In the genomic region with DNA sequence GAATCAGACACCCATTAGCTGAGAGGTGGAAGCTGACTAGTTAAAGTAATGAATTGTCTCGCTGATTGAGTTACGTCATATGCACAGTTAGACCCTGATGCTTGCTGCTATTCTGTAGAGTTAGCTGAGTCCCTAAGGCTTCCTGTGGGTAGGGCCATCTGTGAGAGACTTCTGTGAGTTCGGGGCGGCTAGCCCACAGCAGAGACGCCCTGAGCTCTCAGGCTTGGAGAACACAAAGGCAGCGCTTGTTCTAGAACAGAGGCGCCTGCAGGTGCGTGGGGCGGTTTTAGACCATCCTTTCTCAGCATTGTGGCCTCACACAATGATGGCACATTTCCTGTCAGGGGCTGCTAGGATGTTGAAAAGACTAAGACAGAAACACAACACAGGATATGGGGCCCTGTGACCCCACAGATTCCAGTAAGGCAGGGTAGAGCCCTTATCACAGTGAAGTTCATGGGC, we compare ENCODE assay signal across 11 mouse cellular contexts.
DNase-seq lines count a peak whose midpoint lies in the region; TF ChIP-seq lines count a peak whose summit lies in the region.
"Had no signal": no experiment of that assay in that cellular context is flagged by ENCODE, and none has a peak within 500 bp of the region (broad histone marks: within the 10 kb centered on the region; RNA-seq: fewer than 3 reads in every experiment).

No protein-coding gene starts in this region.

- 13% methylated on average over 9 of the region's 9 CpGs for WGBS in bone marrow, adult 2 months
- 8% methylated on average over 9 of the region's 9 CpGs for WGBS in thymus, adult 2 months

- no peak for TF ChIP-seq POLR2A in bone marrow, adult 2 months (IDR thresholded peaks at IDR 0.05; ENCODE audit: borderline replicate concordance, control insufficient read depth, low read depth, low read length)
- TF ChIP-seq POLR2A in thymus, adult 2 months (IDR thresholded peaks at IDR 0.05; ENCODE audit: control insufficient read depth, extremely low read depth, insufficient read depth, low read length, poor library complexity) = no peak

- peaks cover 4% of the 10 kb centered on the region; the same call in 1 of the 2 replicates for H3K4me1 ChIP-seq in bone marrow, adult 2 months (ENCODE audit: control insufficient read depth, insufficient read depth, low read length)
- H3K4me1 ChIP-seq in thymus, adult 2 months (replicated peaks; ENCODE audit: control insufficient read depth, insufficient read depth, low read length) = peaks cover 74% of the 10 kb centered on the region

- DNase-seq in layer of hippocampus, adult 2 months (ENCODE audit: low spot score in 2 of 2) = peak; percentile 20 to 38
- no peak for DNase-seq in layer of hippocampus, adult 9-10 months (ENCODE audit: low spot score)
- peak; percentile 17 for DNase-seq in lung, postnatal 14 days
- DNase-seq in thymus, adult 2 months = peak; percentile 91
- DNase-seq in testis, postnatal 10 days (ENCODE audit: low spot score) = no peak
- DNase-seq in kidney, postnatal 25 days = no peak
- DNase-seq in gastrocnemius, adult 8-10 months (ENCODE audit: low spot score in 2 of 2) = no peak
- DNase-seq: cerebellum, adult 11-12 months had no signal

- TF ChIP-seq CTCF in layer of hippocampus, adult 2 months (conservative IDR thresholded peaks at IDR 0.05) = no peak
- no peak for TF ChIP-seq CTCF in bone marrow, adult 2 months (IDR thresholded peaks at IDR 0.05; ENCODE audit: control insufficient read depth, insufficient read depth, low read length)
- TF ChIP-seq CTCF in thymus, adult 2 months (IDR thresholded peaks at IDR 0.05; ENCODE audit: borderline replicate concordance, control insufficient read depth, extremely low read depth, insufficient read depth, low read length, poor library complexity) = 0 out of 2 replicates have a peak, but pooled peaks have one; percentile 47

- H3K27ac ChIP-seq in layer of hippocampus, adult 2 months = peak overlapping the region; percentile 58
- H3K27ac ChIP-seq in bone marrow, adult 2 months (ENCODE audit: control insufficient read depth, insufficient read depth, low read depth, low read length, poor library complexity) = peak overlapping the region; percentile 42
- peak overlapping the region; percentile 100 for H3K27ac ChIP-seq in thymus, adult 2 months (ENCODE audit: control insufficient read depth, insufficient read depth, low read length)
- H3K27ac ChIP-seq: midbrain, embryonic 12.5 days had no signal

- H3K27me3 ChIP-seq in thymus, adult 2 months (ENCODE audit: control insufficient read depth, insufficient read depth, low read length) = no peaks in the 10 kb centered on the region

- H3K36me3 ChIP-seq in thymus, adult 2 months (ENCODE audit: control insufficient read depth, insufficient read depth, low read length) = no peaks in the 10 kb centered on the region

- H3K4me3 ChIP-seq in layer of hippocampus, adult 2 months = no peak overlapping the region
- H3K4me3 ChIP-seq in bone marrow, adult 2 months (replicated peaks; ENCODE audit: control insufficient read depth, low read depth, low read length) = no peak overlapping the region
- no peak overlapping the region for H3K4me3 ChIP-seq in thymus, adult 2 months (ENCODE audit: control insufficient read depth, insufficient read depth, low read length)
- H3K4me3 ChIP-seq: erythroblast, embryonic 14.5 days; midbrain, embryonic 12.5 days had no signal

Comparison
In these comparisons a context has a peak if more than half of its experiments do, and no peak if none do; other contexts are left out.
1. DNase-seq: peak in layer of hippocampus, adult 2 months (2 of 2), lung, postnatal 14 days (single experiment) and thymus, adult 2 months (single experiment); none in layer of hippocampus, adult 9-10 months (single experiment), testis, postnatal 10 days (single experiment), kidney, postnatal 25 days (0 of 2) and gastrocnemius, adult 8-10 months (0 of 2).
2. H3K27ac ChIP-seq: peak in every context shown above with its lines; median percentile 100 in thymus, adult 2 months; 58 in layer of hippocampus, adult 2 months; 42 in bone marrow, adult 2 months.